Mouse (Mus musculus) embryonic facial prominence, embryonic 11.5 days (tissue): ENCODE data around the gene Sept4. TPM values are rescaled to one million over a fixed set of nuclear protein-coding genes. Genes with fewer than 3 reads are reported as not detected.

ENCODE experiments used
- ATAC-seq: fragments of 200-750 bp; cut with Nextera tagmentation; replicated peaks from 2 replicates; pipeline ENCODE4 v1.8.0; 2017; ENCODE audit warnings: low read depth; ENCODE audit not compliant: insufficient number of reproducible peaks, low FRiP score, low TSS enrichment
- DNase-seq: peaks from one replicate; pipeline ENCODE4 v3.0.0-alpha.2; 2015; ENCODE audit warnings: low spot score
- H3K27ac ChIP-seq: fragments of 300-500 bp; sonication (generic); replicated peaks from 2 replicates; pipeline ENCODE4 v1.5.1; 2014; ENCODE audit warnings: mild to moderate bottlenecking, low read depth, low read length, control low read depth
- H3K27me3 ChIP-seq: fragments of 300-500 bp; sonication (generic); 2 replicates; pipeline ENCODE4 v1.6.1; 2014; ENCODE audit warnings: mild to moderate bottlenecking, low read length, moderate library complexity, mixed read lengths; ENCODE audit not compliant: control insufficient read depth, insufficient read depth
- H3K36me3 ChIP-seq: fragments of 300-500 bp; sonication (generic); replicated peaks from 2 replicates; pipeline ENCODE4 v1.6.1; 2014; ENCODE audit warnings: low read depth, mild to moderate bottlenecking, low read length, moderate library complexity, mixed read lengths; ENCODE audit not compliant: control insufficient read depth, insufficient read depth
- H3K4me1 ChIP-seq: fragments of 300-500 bp; sonication (generic); 2 replicates; pipeline ENCODE4 v1.6.1; 2014; ENCODE audit warnings: low read length, mixed read lengths; ENCODE audit not compliant: control insufficient read depth, insufficient read depth
- H3K4me2 ChIP-seq: fragments of 300-500 bp; sonication (generic); 2 replicates; pipeline ENCODE4 v1.6.1; 2014; ENCODE audit warnings: low read depth, mild to moderate bottlenecking, control low read depth, low read length, moderate library complexity
- H3K4me3 ChIP-seq: fragments of 300-500 bp; sonication (generic); 2 replicates; pipeline ENCODE4 v1.5.1; 2014; ENCODE audit warnings: low read depth, low read length, control low read depth
- H3K9ac ChIP-seq: fragments of 300-500 bp; sonication (generic); replicated peaks from 2 replicates; pipeline ENCODE4 v1.6.1; 2014; ENCODE audit warnings: mild to moderate bottlenecking, control low read depth, low read length
- H3K9me3 ChIP-seq: fragments of 300-500 bp; sonication (generic); replicated peaks from 2 replicates; pipeline ENCODE4 v1.6.1; 2016; ENCODE audit warnings: mild to moderate bottlenecking, low read length, inconsistent platforms, mixed read lengths; ENCODE audit not compliant: control insufficient read depth
- WGBS: fragments of 180-500 bp; shearing (Covaris S2); extraction: QIAGEN DNeasy Blood & Tissue Kit; methylation state at CpG from one replicate; pipeline ENCODE4 v1.1.7; 2014; 5-methylcytosine and 5-hydroxymethylcytosine counted together
- polyA plus RNA-seq: library from polyadenylated mRNA; unstranded; fragments of >200 nt; fragmentation: Nextera tagmentation; extraction: Ambion mirVana; gene quantifications from 2 replicates; pipeline ENCODE4 v1.2.1, GENCODE M21; 2014

Gene Sept4
- polyA plus RNA-seq, 1 experiment from 2014 or later: 6.6 TPM

GRCm38 (mm10) chr11:87580543-87581085 is 11.9 kb downstream of the Sept4 start:
- no peak overlapping the region for H3K4me3 ChIP-seq
- no peak overlapping the region for H3K9ac ChIP-seq
- H3K4me1 ChIP-seq: no peaks in the 10 kb centered on the region
- H3K27me3 ChIP-seq: no peaks in the 10 kb centered on the region
- 46% methylated on average over 10 of the region's 10 CpGs for WGBS
- H3K27ac ChIP-seq: no peak overlapping the region
- H3K4me2 ChIP-seq: no peak overlapping the region; the same call in 1 of the 2 replicates
- H3K9me3 ChIP-seq: no peaks in the 10 kb centered on the region
- ATAC-seq (no peak), DNase-seq (no peak)
- H3K36me3 ChIP-seq: no peaks in the 10 kb centered on the region

- H3K4me2 ChIP-seq: no peak overlapping the region
- H3K9ac ChIP-seq: no peak overlapping the region
- H3K9me3 ChIP-seq: no peaks in the 10 kb centered on the region
- DNase-seq: no peak
- no peaks in the 10 kb centered on the region for H3K27me3 ChIP-seq
- no peak for ATAC-seq
- no peaks in the 10 kb centered on the region for H3K4me1 ChIP-seq
- no peak overlapping the region for H3K4me3 ChIP-seq
- H3K36me3 ChIP-seq: no peaks in the 10 kb centered on the region
- 87% methylated on average over 12 of the region's 12 CpGs for WGBS
- H3K27ac ChIP-seq: no peak overlapping the region
Measured at GRCm38 (mm10) chr11:87581161-87581865, 12.6 kb downstream of the Sept4 start.

- no peak for ATAC-seq
- no peak overlapping the region for H3K27ac ChIP-seq
- H3K4me2 ChIP-seq: no peak overlapping the region
- H3K9ac ChIP-seq: no peak overlapping the region
- DNase-seq: no peak
- H3K9me3 ChIP-seq: no peaks in the 10 kb centered on the region
- WGBS: 81% methylated on average over 8 of the region's 8 CpGs
- no peak overlapping the region for H3K4me3 ChIP-seq
- no peaks in the 10 kb centered on the region for H3K4me1 ChIP-seq
- H3K27me3 ChIP-seq: no peaks in the 10 kb centered on the region
- H3K36me3 ChIP-seq: no peaks in the 10 kb centered on the region
Measured at GRCm38 (mm10) chr11:87581933-87582710, 13.4 kb downstream of the Sept4 start.

- no peaks in the 10 kb centered on the region for H3K4me1 ChIP-seq
- 83% methylated on average over 6 of the region's 6 CpGs for WGBS
- no peaks in the 10 kb centered on the region for H3K27me3 ChIP-seq
- ATAC-seq: no peak
- H3K4me2 ChIP-seq: no peak overlapping the region
- H3K9me3 ChIP-seq: no peaks in the 10 kb centered on the region
- H3K27ac ChIP-seq: no peak overlapping the region
- H3K36me3 ChIP-seq: no peaks in the 10 kb centered on the region
- DNase-seq: no peak
- no peak overlapping the region for H3K9ac ChIP-seq
- H3K4me3 ChIP-seq: no peak overlapping the region
Measured at GRCm38 (mm10) chr11:87583291-87584034, 14.8 kb downstream of the Sept4 start.

- no peak overlapping the region for H3K27ac ChIP-seq
- no peak overlapping the region for H3K4me3 ChIP-seq
- WGBS: 82% methylated on average over 10 of the region's 10 CpGs
- DNase-seq (no peak), ATAC-seq (no peak)
- no peaks in the 10 kb centered on the region for H3K36me3 ChIP-seq
- H3K4me1 ChIP-seq: no peaks in the 10 kb centered on the region
- H3K9me3 ChIP-seq: no peaks in the 10 kb centered on the region
- H3K4me2 ChIP-seq: no peak overlapping the region
- H3K9ac ChIP-seq: no peak overlapping the region
- H3K27me3 ChIP-seq: no peaks in the 10 kb centered on the region
Measured at GRCm38 (mm10) chr11:87584711-87585505, 16.2 kb downstream of the Sept4 start.

GRCm38 (mm10) chr11:87587211-87587874 is 18.6 kb downstream of the Sept4 start:
- no peak overlapping the region for H3K4me2 ChIP-seq

GRCm38 (mm10) chr11:87589605-87590004 is 20.9 kb downstream of the Sept4 start:
- WGBS: 93% methylated on average over 8 of the region's 8 CpGs
- no peak overlapping the region for H3K4me2 ChIP-seq
- H3K27ac ChIP-seq: no peak overlapping the region
- no peak for DNase-seq
- no peak for ATAC-seq
- no peaks in the 10 kb centered on the region for H3K9me3 ChIP-seq
- no peaks in the 10 kb centered on the region for H3K36me3 ChIP-seq
- no peaks in the 10 kb centered on the region for H3K27me3 ChIP-seq
- no peak overlapping the region for H3K4me3 ChIP-seq
- H3K4me1 ChIP-seq: no peaks in the 10 kb centered on the region; the same call in 1 of the 2 replicates
- no peak overlapping the region for H3K9ac ChIP-seq

More at GRCm38 (mm10) chr11:87587211-87587874, 18.6 kb downstream of the Sept4 start:
- no peak overlapping the region for H3K27ac ChIP-seq
- H3K27me3 ChIP-seq: no peaks in the 10 kb centered on the region
- WGBS: 87% methylated on average over 5 of the region's 5 CpGs
- no peak overlapping the region for H3K9ac ChIP-seq
- no peaks in the 10 kb centered on the region for H3K4me1 ChIP-seq
- no peaks in the 10 kb centered on the region for H3K36me3 ChIP-seq
- ATAC-seq (no peak), DNase-seq (no peak)
- H3K9me3 ChIP-seq: no peaks in the 10 kb centered on the region
- H3K4me3 ChIP-seq: no peak overlapping the region
